Mouse (Mus musculus): ENCODE measurements at regions not wholly inside any gene's neighbourhood (a gene's known extent, or its start where the extent isn't known, plus 50 kb on each side); places are given as distances from the start of the nearest gene placed in this dataset.

GRCm38 (mm10) chr12:113305973-113306372 lies 120.2 kb downstream of the Tmem121 start:
- Histone ChIP-seq H3K27me3 (ENCODE audit: insufficient read depth, low read length) (no peaks in the 10 kb centered on the region), H3K4me2 (ENCODE audit: low read depth) (no peak overlapping the region), H3K4me3 (ENCODE audit: low read depth, low read length) (no peak overlapping the region), H3K4me1 (ENCODE audit: insufficient read depth) (no peaks in the 10 kb centered on the region), H3K9ac (no peak overlapping the region), H3K27ac (ENCODE audit: low read depth, low read length) (no peak overlapping the region), H3K36me3 (ENCODE audit: insufficient read depth) (no peaks in the 10 kb centered on the region), H3K9me3 (ENCODE audit: low read length) (no peaks in the 10 kb centered on the region)
- ATAC-seq (no peak), DNase-seq (no peak)
- 94% methylated on average over 1 of the region's 1 CpGs for WGBS
- no peak for TF ChIP-seq CTCF (IDR thresholded peaks at IDR 0.05; ENCODE audit: low read depth)

GRCm38 (mm10) chr12:113313319-113313718 lies 127.6 kb downstream of the Tmem121 start:
- Histone ChIP-seq H3K4me2 (ENCODE audit: low read depth) (no peak overlapping the region), H3K27me3 (ENCODE audit: insufficient read depth, low read length) (no peaks in the 10 kb centered on the region), H3K9me3 (ENCODE audit: low read length) (no peaks in the 10 kb centered on the region), H3K27ac (ENCODE audit: low read depth, low read length) (no peak overlapping the region), H3K4me1 (ENCODE audit: insufficient read depth) (no peaks in the 10 kb centered on the region), H3K36me3 (ENCODE audit: insufficient read depth) (no peaks in the 10 kb centered on the region), H3K4me3 (ENCODE audit: low read depth, low read length) (no peak overlapping the region), H3K9ac (no peak overlapping the region)
- DNase-seq (no peak), ATAC-seq (no peak)
- no peak for TF ChIP-seq CTCF (IDR thresholded peaks at IDR 0.05; ENCODE audit: low read depth)
- WGBS = 50% methylated on average over 3 of the region's 3 CpGs

- no peaks in the 10 kb centered on the region for H3K27me3 ChIP-seq (ENCODE audit: insufficient read depth, low read length)
- no peaks in the 10 kb centered on the region for H3K4me1 ChIP-seq (ENCODE audit: insufficient read depth)
- no peak overlapping the region for H3K27ac ChIP-seq (ENCODE audit: low read depth, low read length)
- ATAC-seq (no peak), DNase-seq (no peak)
- no peak overlapping the region for H3K9ac ChIP-seq
- no peaks in the 10 kb centered on the region for H3K9me3 ChIP-seq (ENCODE audit: low read length)
- no peaks in the 10 kb centered on the region for H3K36me3 ChIP-seq (ENCODE audit: insufficient read depth)
- no peak overlapping the region for H3K4me3 ChIP-seq (ENCODE audit: low read depth, low read length)
- TF ChIP-seq CTCF (IDR thresholded peaks at IDR 0.05; ENCODE audit: low read depth) = no peak
- 90% methylated on average over 4 of the region's 4 CpGs for WGBS
- no peak overlapping the region for H3K4me2 ChIP-seq (ENCODE audit: low read depth)
Observed at GRCm38 (mm10) chr12:113314624-113315023, 128.9 kb downstream of the Tmem121 start.

GRCm38 (mm10) chr12:113321086-113321485 lies 135.4 kb downstream of the Tmem121 start:
- Histone ChIP-seq H3K36me3 (ENCODE audit: insufficient read depth) (no peaks in the 10 kb centered on the region), H3K4me2 (ENCODE audit: low read depth) (no peak overlapping the region), H3K4me1 (ENCODE audit: insufficient read depth) (no peaks in the 10 kb centered on the region), H3K27ac (ENCODE audit: low read depth, low read length) (no peak overlapping the region), H3K9me3 (ENCODE audit: low read length) (no peaks in the 10 kb centered on the region), H3K27me3 (ENCODE audit: insufficient read depth, low read length) (no peaks in the 10 kb centered on the region), H3K9ac (no peak overlapping the region), H3K4me3 (ENCODE audit: low read depth, low read length) (no peak overlapping the region)
- 86% methylated on average over 9 of the region's 9 CpGs for WGBS
- no peak for TF ChIP-seq CTCF (IDR thresholded peaks at IDR 0.05; ENCODE audit: low read depth)
- DNase-seq = no peak
- ATAC-seq = no peak

GRCm38 (mm10) chr12:113322173-113322572 lies 136.4 kb downstream of the Tmem121 start:
- no peak overlapping the region for H3K9ac ChIP-seq
- 91% methylated on average over 2 of the region's 2 CpGs for WGBS
- no peaks in the 10 kb centered on the region for H3K27me3 ChIP-seq (ENCODE audit: insufficient read depth, low read length)
- H3K36me3 ChIP-seq (ENCODE audit: insufficient read depth) = no peaks in the 10 kb centered on the region
- DNase-seq = no peak
- H3K9me3 ChIP-seq (ENCODE audit: low read length) = no peaks in the 10 kb centered on the region
- no peak overlapping the region for H3K27ac ChIP-seq (ENCODE audit: low read depth, low read length)
- no peak overlapping the region for H3K4me2 ChIP-seq (ENCODE audit: low read depth)
- TF ChIP-seq CTCF (IDR thresholded peaks at IDR 0.05; ENCODE audit: low read depth) = no peak
- H3K4me1 ChIP-seq (ENCODE audit: insufficient read depth) = no peaks in the 10 kb centered on the region
- no peak overlapping the region for H3K4me3 ChIP-seq (ENCODE audit: low read depth, low read length)
- ATAC-seq = no peak

GRCm38 (mm10) chr12:113327851-113328250 lies 142.1 kb downstream of the Tmem121 start:
- TF ChIP-seq CTCF (IDR thresholded peaks at IDR 0.05; ENCODE audit: low read depth) = no peak
- 95% methylated on average over 5 of the region's 5 CpGs for WGBS
- Histone ChIP-seq H3K27me3 (ENCODE audit: insufficient read depth, low read length) (no peaks in the 10 kb centered on the region), H3K27ac (ENCODE audit: low read depth, low read length) (no peak overlapping the region), H3K4me3 (ENCODE audit: low read depth, low read length) (no peak overlapping the region), H3K4me1 (ENCODE audit: insufficient read depth) (no peaks in the 10 kb centered on the region), H3K9me3 (ENCODE audit: low read length) (no peaks in the 10 kb centered on the region), H3K4me2 (ENCODE audit: low read depth) (no peak overlapping the region), H3K36me3 (ENCODE audit: insufficient read depth) (no peaks in the 10 kb centered on the region), H3K9ac (no peak overlapping the region)
- no peak for ATAC-seq
- DNase-seq = no peak

GRCm38 (mm10) chr12:113330266-113330665 lies 144.5 kb downstream of the Tmem121 start:
- Histone ChIP-seq H3K4me2 (ENCODE audit: low read depth) (no peak overlapping the region), H3K9ac (no peak overlapping the region), H3K36me3 (ENCODE audit: insufficient read depth) (no peaks in the 10 kb centered on the region), H3K27me3 (ENCODE audit: insufficient read depth, low read length) (no peaks in the 10 kb centered on the region), H3K4me1 (ENCODE audit: insufficient read depth) (no peaks in the 10 kb centered on the region), H3K27ac (ENCODE audit: low read depth, low read length) (no peak overlapping the region), H3K4me3 (ENCODE audit: low read depth, low read length) (no peak overlapping the region), H3K9me3 (ENCODE audit: low read length) (no peaks in the 10 kb centered on the region)
- ATAC-seq (no peak), DNase-seq (no peak)
- no peak for TF ChIP-seq CTCF (IDR thresholded peaks at IDR 0.05; ENCODE audit: low read depth)
- 89% methylated on average over 6 of the region's 6 CpGs for WGBS

- Histone ChIP-seq H3K9ac (no peak overlapping the region), H3K4me3 (ENCODE audit: low read depth, low read length) (no peak overlapping the region), H3K27me3 (ENCODE audit: insufficient read depth, low read length) (no peaks in the 10 kb centered on the region), H3K4me2 (ENCODE audit: low read depth) (no peak overlapping the region), H3K36me3 (ENCODE audit: insufficient read depth) (no peaks in the 10 kb centered on the region), H3K9me3 (ENCODE audit: low read length) (no peaks in the 10 kb centered on the region), H3K4me1 (ENCODE audit: insufficient read depth) (no peaks in the 10 kb centered on the region), H3K27ac (ENCODE audit: low read depth, low read length) (no peak overlapping the region)
- 85% methylated on average over 3 of the region's 3 CpGs for WGBS
- ATAC-seq (no peak), DNase-seq (no peak)
- no peak for TF ChIP-seq CTCF (IDR thresholded peaks at IDR 0.05; ENCODE audit: low read depth)
Observed at GRCm38 (mm10) chr12:113332226-113332625, 146.5 kb downstream of the Tmem121 start.

Data from forebrain, postnatal 0 days (tissue).